Mouse (Mus musculus): ENCODE results near the gene Gm17606.

Gm17606 gene

DNA sequence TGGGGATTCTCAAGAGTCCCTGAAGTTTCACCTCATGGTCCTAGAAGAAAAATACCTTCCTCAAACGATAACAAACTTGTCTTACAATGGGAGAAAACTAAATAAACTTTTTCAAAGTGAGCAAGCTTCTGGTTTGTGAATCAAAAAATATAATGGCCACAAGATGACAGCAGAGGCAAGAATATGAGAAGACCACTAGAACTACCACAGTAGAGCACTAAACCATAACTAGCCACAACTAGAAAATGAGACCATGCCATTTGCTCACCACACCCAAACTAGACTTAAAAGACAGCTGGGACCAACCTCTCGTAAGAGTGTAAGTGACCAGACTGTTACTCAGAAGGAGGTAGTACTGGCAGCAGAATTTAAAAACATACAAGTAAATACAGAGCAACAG is 19.3 kb downstream of the Gm17606 start:
- DNase-seq (ENCODE audit: low spot score in 2 of 2): no peak

- no peak for DNase-seq (ENCODE audit: low spot score in 2 of 2)
Observed at GRCm38 (mm10) chr14:54664477-54665222, 23.9 kb downstream of the Gm17606 start.

GRCm38 (mm10) chr14:54669381-54669780 is 28.6 kb downstream of the Gm17606 start:
- DNase-seq (ENCODE audit: low spot score in 2 of 2): peak; percentile 56 to 81

GRCm38 (mm10) chr14:54674317-54674716 is 33.6 kb downstream of the Gm17606 start:
- DNase-seq (ENCODE audit: low spot score in 2 of 2): no peak

DNA sequence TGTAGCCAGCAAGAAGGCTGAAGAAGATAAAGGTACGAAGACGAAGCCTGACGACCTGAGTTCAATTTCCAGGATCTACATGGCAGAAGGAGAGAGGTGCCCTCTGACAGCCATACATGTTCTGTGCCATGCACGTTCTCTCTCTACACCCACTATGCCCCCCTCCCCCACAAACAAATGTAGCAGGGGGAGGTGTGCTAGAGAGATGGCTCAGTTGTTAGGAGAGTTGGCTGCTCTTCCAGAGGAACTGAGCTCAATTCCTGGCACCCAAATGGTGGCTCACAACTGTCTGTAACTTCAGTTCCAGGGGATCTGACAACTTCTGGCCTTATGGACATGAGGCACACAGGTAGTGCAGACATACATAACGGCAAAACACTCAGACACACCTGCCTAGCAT is 35.5 kb downstream of the Gm17606 start:
- no peak for DNase-seq (ENCODE audit: low spot score in 2 of 2)

GRCm38 (mm10) chr14:54678657-54679304 is 38.0 kb downstream of the Gm17606 start:
- DNase-seq (ENCODE audit: low spot score in 2 of 2): no peak

DNA sequence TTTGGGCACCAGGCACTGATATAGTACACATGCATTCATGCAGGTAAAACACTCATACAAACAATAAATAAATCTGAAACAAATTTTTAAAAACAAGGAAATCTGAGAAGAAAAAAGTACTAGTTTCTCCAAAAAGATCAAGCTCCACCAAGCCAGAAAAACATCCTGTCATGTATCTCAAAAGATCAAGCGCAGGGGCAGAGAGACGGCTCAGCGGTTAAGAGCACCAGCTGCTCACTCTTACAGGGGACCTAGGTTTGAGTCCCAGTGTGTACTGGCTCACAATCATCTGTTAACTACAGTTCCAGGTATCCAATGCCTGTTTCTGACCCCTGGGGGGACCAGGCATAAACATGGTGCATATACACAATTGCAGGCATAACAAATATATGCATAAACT is 41.6 kb downstream of the Gm17606 start:
- no peak for DNase-seq (ENCODE audit: low spot score in 2 of 2)

DNA sequence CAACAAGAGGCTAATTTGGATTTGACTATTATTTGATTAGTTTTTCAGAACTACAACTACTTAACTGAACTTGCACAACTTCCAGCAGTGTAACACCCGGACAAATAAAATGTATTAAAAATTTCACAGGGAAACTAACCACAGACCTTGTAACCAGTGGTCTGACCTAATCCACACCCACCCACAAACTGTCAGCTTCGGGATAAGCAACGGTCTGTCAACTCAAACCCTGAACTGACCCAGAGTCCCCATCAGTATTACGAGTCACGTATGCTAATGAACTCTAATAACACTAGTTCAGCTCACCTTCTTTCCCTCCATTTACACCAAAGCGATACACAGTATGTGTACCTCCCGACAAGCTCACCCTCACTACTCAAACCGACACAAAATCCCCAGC is 44.7 kb downstream of the Gm17606 start:
- no peak for DNase-seq (ENCODE audit: low spot score in 2 of 2)

- DNase-seq (ENCODE audit: low spot score in 2 of 2): peak in 1 of 2 experiments; percentile 87
Observed at GRCm38 (mm10) chr14:54686063-54686521, 45.3 kb downstream of the Gm17606 start, which contains the start of gene 1700123O20Rik. 1700123O20Rik (plus strand) TSS chr14:54686216.

GRCm38 (mm10) chr14:54686522-54687143 is 45.9 kb downstream of the Gm17606 start, which contains the start of gene Acin1:
Acin1 (minus strand) TSS chr14:54686931.
- DNase-seq (ENCODE audit: low spot score in 2 of 2): peak; percentile 99 to 100

DNA sequence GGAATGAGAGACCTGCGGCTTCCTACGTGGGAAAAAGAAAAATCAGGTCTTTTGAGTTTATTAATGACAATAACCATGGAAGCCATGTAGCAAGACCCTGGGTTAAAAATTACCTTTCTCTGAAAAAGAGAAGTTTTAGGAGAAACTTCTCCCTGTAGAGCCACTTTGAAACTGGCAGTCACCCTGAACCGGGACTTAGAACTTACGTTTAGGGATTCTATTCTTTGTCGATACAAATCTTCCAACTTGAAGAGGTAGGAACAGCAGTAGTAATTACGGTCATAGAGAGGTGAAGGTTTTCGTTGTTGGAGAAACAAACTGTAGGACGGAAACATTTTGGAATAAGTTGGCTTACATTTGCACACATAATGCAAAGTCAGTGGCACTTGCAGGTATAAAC is 46.5 kb downstream of the Gm17606 start:
- DNase-seq (ENCODE audit: low spot score in 2 of 2): no peak

DNA sequence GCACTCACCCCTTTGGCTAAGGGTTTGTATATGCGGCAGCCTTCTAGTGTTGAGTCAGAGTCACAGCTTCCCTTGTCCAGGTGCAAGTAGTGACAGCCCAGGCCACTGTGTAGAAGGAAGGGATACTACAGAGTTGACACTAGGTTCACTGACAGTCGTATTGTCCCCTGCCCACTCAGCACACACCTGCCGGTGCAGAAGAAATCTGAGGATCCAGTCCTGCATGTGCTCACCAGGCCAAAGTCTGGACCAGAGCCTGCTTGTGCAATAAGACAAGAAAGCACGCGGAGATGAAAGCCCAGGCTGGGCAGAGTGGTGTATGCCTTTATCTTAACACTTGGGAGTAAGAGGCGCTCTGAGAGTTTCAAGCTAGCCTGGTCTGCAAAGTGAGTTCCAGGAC is 54.3 kb downstream of the Gm17606 start:
- DNase-seq (ENCODE audit: low spot score in 2 of 2): peak in 1 of 2 experiments; percentile 52

DNA sequence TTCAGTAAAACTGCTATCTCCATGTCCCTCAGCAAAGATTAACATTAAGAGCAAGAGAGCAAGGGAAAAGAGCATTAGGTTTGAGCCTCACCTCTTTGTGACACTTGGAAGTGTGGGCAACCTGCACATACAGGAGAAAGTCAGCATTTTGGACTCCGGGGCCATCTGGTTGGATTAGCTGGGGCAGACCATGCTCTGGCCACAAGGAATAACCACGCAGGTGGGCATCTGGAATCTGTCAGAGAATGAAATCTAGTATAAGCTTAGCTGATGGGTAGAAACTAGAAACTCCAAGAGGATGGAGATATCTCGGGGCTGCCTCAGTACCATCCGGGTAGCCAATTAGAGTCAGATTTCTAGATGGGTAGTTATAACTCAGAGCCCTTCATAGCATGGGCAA is 56.0 kb downstream of the Gm17606 start:
- DNase-seq (ENCODE audit: low spot score in 2 of 2): peak in 1 of 2 experiments; percentile 51
